ENCODE assay signal across 10 mouse cellular contexts in the genomic region with DNA sequence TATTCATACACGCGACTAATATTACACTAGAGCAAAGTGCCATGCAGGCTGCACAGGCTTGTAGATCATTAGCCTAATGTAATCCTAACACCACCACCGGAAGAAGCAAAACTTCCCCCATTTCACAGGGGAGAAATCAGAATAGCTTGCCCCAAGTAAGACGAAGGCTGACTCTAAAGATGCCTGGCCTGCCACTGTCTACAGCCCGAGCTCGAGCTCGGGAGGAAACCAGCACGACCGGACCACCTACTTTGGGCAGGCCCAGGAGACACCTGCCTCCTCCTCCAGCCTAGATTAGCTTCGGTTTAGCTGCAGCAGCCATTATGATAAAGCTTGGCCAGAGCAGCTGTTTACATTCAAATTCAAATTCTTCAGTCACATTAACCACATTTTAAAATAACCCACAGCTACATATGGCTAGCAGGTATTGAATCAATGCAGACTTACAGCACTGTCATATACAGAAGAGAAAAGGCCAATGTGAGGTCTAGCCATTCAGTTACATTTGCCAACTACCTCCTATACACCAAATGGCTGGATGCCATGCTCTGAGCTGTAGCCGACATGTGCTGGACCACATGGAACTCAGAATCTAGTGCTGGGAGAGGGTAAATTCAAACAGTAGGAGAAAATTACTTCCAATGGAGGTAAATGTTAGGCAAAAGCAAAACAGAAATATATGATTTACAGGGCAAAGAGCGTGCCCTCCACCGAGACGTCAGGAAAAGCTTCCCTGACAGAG. TPM values are rescaled to one million over a fixed set of nuclear protein-coding genes. Genes with fewer than 3 reads are reported as not detected.
DNase-seq lines count a peak whose midpoint lies in the region; ATAC-seq and TF ChIP-seq lines count a peak whose summit lies in the region.
"Had no signal": no experiment of that assay in that cellular context is flagged by ENCODE, and none has a peak within 500 bp of the region (broad histone marks: within the 10 kb centered on the region; RNA-seq: fewer than 3 reads in every experiment).

No protein-coding gene starts in this region.

- TF ChIP-seq EP300 in heart, adult 2 months (IDR thresholded peaks at IDR 0.05; ENCODE audit: insufficient read depth, low read depth, low read length) = no peak

- no peaks in the 10 kb centered on the region for H3K36me3 ChIP-seq in heart, adult 2 months (ENCODE audit: control insufficient read depth, insufficient read depth, low read length)
- no peaks in the 10 kb centered on the region for H3K36me3 ChIP-seq in forebrain, embryonic 16.5 days (ENCODE audit: control insufficient read depth, insufficient read depth)
- H3K36me3 ChIP-seq in liver, embryonic 16.5 days (ENCODE audit: control insufficient read depth, insufficient read depth) = no peaks in the 10 kb centered on the region
- H3K36me3 ChIP-seq: embryonic facial prominence, embryonic 12.5 days had no signal

- no peaks in the 10 kb centered on the region for H3K4me1 ChIP-seq in heart, adult 2 months (ENCODE audit: control insufficient read depth, insufficient read depth, low read length)
- H3K4me1 ChIP-seq in forebrain, embryonic 16.5 days (replicated peaks; ENCODE audit: control insufficient read depth, insufficient read depth, low read length) = peaks cover 25% of the 10 kb centered on the region
- H3K4me1 ChIP-seq in liver, embryonic 16.5 days (ENCODE audit: control insufficient read depth, low read depth, low read length) = peaks cover 58% of the 10 kb centered on the region

- WGBS in heart, adult 2 months = 46% methylated on average over 14 of the region's 14 CpGs
- WGBS in forebrain, embryonic 16.5 days = 30% methylated on average over 14 of the region's 14 CpGs
- WGBS in liver, embryonic 16.5 days (ENCODE audit: insufficient replicate concordance) = 35% methylated on average over 14 of the region's 14 CpGs

- H3K79me2 ChIP-seq in heart, adult 2 months (replicated peaks; ENCODE audit: control insufficient read depth, insufficient read depth, low read length) = no peaks in the 10 kb centered on the region

- H3K4me3 ChIP-seq in heart, adult 2 months = no peak overlapping the region
- no peak overlapping the region; the same call in 1 of the 2 replicates for H3K4me3 ChIP-seq in forebrain, embryonic 16.5 days (replicated peaks; ENCODE audit: low read length)
- H3K4me3 ChIP-seq in liver, embryonic 16.5 days (ENCODE audit: low read depth, low read length) = peak overlapping the region; percentile 78

- H3K9ac ChIP-seq in heart, adult 2 months (ENCODE audit: low read depth, low read length) = no peak overlapping the region
- H3K9ac ChIP-seq in forebrain, embryonic 16.5 days (replicated peaks; ENCODE audit: low read depth, low read length) = no peak overlapping the region
- H3K9ac ChIP-seq in liver, embryonic 16.5 days (ENCODE audit: low read depth, low read length) = peak overlapping the region; percentile 94; the same call in 1 of the 2 replicates
- H3K9ac ChIP-seq: embryonic facial prominence, embryonic 12.5 days had no signal

- no peak for ATAC-seq in forebrain, embryonic 16.5 days
- ATAC-seq in liver, embryonic 16.5 days (ENCODE audit: low read depth) = no peak
- no peak for ATAC-seq in monocyte, adult 5-6 weeks (replicated peaks; ENCODE audit: insufficient number of reproducible peaks, low FRiP score, low TSS enrichment, poor library complexity, severe bottlenecking)

- DNase-seq in heart, adult 11 months = peak; percentile 66
- no peak for DNase-seq in heart, adult 2 months
- DNase-seq in brain, embryonic 14.5 days (ENCODE audit: low read depth) = peak; percentile 44
- no peak for DNase-seq in urinary bladder, postnatal 14 days (ENCODE audit: low spot score)
- DNase-seq in ovary, adult 18-20 months (ENCODE audit: low spot score) = no peak

- H3K4me2 ChIP-seq in forebrain, embryonic 16.5 days (ENCODE audit: low read length) = peak overlapping the region; percentile 90
- H3K4me2 ChIP-seq in liver, embryonic 16.5 days (ENCODE audit: low read depth, low read length) = peak overlapping the region; percentile 90

- no peaks in the 10 kb centered on the region for H3K9me3 ChIP-seq in forebrain, embryonic 16.5 days (ENCODE audit: control insufficient read depth, low read length)
- no peaks in the 10 kb centered on the region for H3K9me3 ChIP-seq in liver, embryonic 16.5 days (replicated peaks; ENCODE audit: control insufficient read depth, low read length)
- H3K9me3 ChIP-seq: embryonic facial prominence, embryonic 12.5 days had no signal

- intact Hi-C loops in heart, adult 2 months (cut with DNase I) = no loop called here

- peaks cover 17% of the 10 kb centered on the region for H3K27me3 ChIP-seq in heart, adult 2 months (ENCODE audit: control insufficient read depth, insufficient read depth, low read length)
- H3K27me3 ChIP-seq in forebrain, embryonic 16.5 days (replicated peaks; ENCODE audit: control insufficient read depth, insufficient read depth, low read length) = peaks cover 25% of the 10 kb centered on the region
- peaks cover 47% of the 10 kb centered on the region for H3K27me3 ChIP-seq in liver, embryonic 16.5 days (ENCODE audit: control insufficient read depth, insufficient read depth, low read depth, low read length)
- H3K27me3 ChIP-seq: CH12.LX had no signal

- no peak overlapping the region for H3K27ac ChIP-seq in heart, adult 2 months
- H3K27ac ChIP-seq in forebrain, embryonic 16.5 days (ENCODE audit: low read length) = no peak overlapping the region; the same call in 1 of the 2 replicates
- peak overlapping the region; percentile 87 for H3K27ac ChIP-seq in liver, embryonic 16.5 days (ENCODE audit: low read length)
- H3K27ac ChIP-seq: embryonic facial prominence, embryonic 12.5 days had no signal

- TF ChIP-seq POLR2A in heart, adult 2 months (IDR thresholded peaks at IDR 0.05; ENCODE audit: insufficient read depth, low read depth, low read length) = no peak
- TF ChIP-seq POLR2A in brain, embryonic 14.5 days (IDR thresholded peaks at IDR 0.05; ENCODE audit: borderline replicate concordance, extremely low read depth, insufficient read depth, insufficient read length, poor library complexity, severe bottlenecking) = no peak

- no peak for TF ChIP-seq CTCF in heart, adult 2 months (IDR thresholded peaks at IDR 0.05)
- no peak for TF ChIP-seq CTCF in brain, embryonic 14.5 days (IDR thresholded peaks at IDR 0.05; ENCODE audit: borderline replicate concordance, extremely low read depth, insufficient read depth, insufficient read length)

RNA-seq across cellular contexts. Expression of gene Reln, which starts 1.6 kb away (rescaled TPM):
- 1 to 10 TPM; 2.6 to 4.0 TPM for total RNA-seq in heart, adult 2 months (2021)
- 2.6 and 4.7 TPM in 2 replicates for polyA plus RNA-seq in heart, adult 2 months (2012; rRNA removed)
- 113 and 127 TPM in 2 replicates for polyA plus RNA-seq in brain, embryonic 14.5 days (2012; rRNA removed)
- polyA plus RNA-seq in forebrain, embryonic 16.5 days (2015; fragmentation: Nextera tagmentation; extraction: Ambion mirVana) = 58.3 and 63.3 TPM in 2 replicates
- 22.0 and 23.9 TPM in 2 replicates for polyA plus RNA-seq in liver, embryonic 16.5 days (2015; fragmentation: Nextera tagmentation; extraction: Ambion mirVana)
- 0.57 to 7.5 TPM (median 0.85 TPM) in 3 replicates for total RNA-seq in monocyte, adult 5-6 weeks (2017)

Comparison
In these comparisons a context has a peak if more than half of its experiments do, and no peak if none do; other contexts are left out.
1. DNase-seq: peak in heart, adult 11 months (single experiment) and brain, embryonic 14.5 days (single experiment); none in heart, adult 2 months (0 of 2), urinary bladder, postnatal 14 days (single experiment) and ovary, adult 18-20 months (single experiment).